Mouse (Mus musculus): ENCODE data around the gene Fau. TPM values are rescaled to one million over a fixed set of nuclear protein-coding genes. Genes with fewer than 3 reads are reported as not detected.

Gene Fau
- total RNA-seq, 2 experiments from 2014 or later: 1,841 to 2,042 TPM

DNA sequence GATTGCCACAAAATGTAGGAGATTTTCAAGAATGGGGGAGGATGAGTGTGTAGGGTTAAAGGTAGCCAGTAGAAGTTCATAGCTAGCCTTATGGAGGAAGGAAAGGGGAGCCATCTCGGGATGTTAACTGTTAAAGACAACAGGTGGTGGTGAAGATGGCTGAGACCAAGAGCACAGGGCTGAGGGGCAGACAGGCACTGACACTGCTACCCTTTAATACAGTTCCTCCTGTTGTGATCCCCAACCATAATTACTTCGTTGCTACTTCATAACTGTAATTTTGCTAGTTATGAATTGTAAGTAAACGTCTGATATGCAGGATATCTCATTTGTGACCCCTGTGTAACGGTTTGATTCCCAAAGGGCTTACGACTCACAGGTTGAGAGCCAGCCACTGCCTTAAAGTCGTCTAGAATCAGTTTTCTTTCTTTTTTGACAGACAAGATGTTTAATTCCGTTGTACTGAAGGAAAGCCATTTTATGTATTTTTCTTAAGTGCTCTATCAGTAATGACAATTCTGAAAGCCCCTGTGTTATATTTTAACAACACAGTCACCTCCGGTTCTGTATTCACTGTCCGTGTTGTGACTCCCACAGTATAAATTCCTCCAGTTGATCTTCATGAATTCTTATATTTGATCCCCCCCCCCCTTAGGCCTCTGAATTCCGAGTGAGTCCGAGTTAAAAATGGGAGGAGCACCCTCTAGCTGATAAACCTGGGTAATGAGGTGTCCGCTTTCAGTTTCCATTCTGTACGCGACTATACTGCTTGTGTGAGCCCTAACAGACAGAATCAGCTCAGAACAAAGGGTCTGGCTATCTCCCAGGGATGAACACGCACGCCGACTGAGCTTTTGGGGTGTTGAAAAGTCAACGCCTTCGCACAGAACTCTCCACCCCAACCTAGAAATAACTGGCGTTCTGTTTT, 12.0 kb upstream of the Fau start:
- ATAC-seq (replicated peaks; ENCODE audit: poor library complexity): peak; percentile 32

- ATAC-seq (replicated peaks; ENCODE audit: poor library complexity): peak; percentile 82
Observed at GRCm38 (mm10) chr19:6046294-6047153, 11.1 kb upstream of the Fau start, which contains the start of gene Syvn1. Gene Syvn1, plus strand, starts transcription at chr19:6046576.

DNA sequence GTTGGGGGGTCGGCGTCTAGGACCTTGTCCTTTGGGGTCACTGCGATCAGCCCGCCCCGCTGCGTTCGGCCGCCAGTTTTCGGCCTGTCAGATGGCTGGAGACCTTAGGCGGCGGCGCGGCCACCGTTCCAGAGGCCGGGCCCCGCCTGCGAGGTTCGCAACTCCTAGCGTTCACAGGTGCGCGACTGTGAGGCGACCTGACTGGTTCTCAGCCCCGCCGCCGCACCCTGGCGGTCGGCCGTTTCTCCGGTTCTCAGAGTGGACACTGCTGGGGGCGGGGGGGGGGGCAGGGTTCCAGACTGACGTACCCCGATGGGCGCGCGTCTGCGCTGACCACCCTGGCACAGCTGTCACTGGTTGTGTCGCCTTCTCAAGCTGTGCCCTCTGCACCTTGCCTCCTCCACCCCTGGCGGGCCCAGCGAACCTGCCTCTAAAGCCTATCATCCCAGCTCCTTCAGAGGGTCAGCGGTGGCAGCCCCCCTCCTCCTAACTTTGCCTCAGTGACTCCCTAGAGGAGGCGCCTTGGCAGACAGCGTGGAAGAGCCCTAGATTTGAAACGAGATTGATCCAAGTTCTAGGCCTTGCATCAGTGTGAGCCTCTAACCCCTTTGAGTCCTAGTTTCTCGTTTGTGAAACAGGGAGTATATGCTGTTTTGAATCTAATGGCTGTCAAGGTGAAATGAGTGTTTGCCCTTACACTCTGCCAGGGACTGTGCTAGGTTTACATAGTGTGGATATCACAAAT, 10.3 kb upstream of the Fau start:
- ATAC-seq (replicated peaks; ENCODE audit: poor library complexity): no peak

DNA sequence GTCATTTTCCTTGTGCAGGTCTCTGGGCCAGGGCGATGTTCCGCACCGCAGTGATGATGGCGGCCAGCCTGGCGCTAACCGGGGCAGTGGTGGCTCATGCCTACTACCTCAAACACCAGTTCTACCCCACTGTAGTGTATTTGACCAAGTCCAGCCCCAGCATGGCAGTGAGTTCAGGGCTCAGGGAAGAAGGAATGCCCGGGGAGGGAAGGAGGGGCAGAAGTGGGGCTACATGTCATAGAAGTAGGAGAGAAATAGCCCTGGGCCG, 9.8 kb upstream of the Fau start:
- no peak for ATAC-seq (replicated peaks; ENCODE audit: poor library complexity)

DNA sequence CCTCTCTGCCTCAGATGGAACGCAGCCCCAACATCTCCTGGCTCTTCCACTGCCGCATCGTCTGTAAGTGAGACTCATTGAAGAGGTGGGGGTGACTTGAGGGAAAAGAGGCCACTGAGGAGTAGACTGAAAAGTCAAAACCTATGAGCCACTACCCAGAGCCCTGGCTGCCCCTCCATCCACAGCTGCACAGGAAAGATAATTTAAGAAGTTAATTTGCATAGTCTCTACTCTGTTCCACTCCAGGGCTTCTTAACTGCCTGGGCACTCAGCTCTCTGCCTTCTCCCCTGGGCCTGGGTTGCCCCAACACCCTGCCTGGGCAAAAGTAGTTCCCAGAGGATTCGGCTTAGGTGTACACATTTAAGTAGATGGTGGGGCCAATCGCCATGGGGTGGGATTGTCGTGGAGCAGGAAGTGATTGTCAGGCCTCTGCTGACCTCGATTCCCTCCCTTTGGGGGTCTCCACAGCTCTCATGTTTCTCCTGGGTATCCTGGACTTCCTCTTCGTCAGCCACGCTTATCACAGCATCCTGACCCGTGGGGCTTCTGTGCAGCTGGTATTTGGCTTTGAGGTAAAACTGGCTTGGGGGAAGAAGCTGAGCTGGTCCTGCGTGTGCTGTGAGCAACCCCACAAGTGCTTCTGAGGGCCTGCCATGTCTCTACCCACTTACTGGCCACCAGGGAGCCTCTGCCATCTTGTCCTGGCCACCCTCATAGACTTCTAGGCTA, 8.8 kb upstream of the Fau start:
- ATAC-seq (replicated peaks; ENCODE audit: poor library complexity): no peak

- no peak for ATAC-seq (replicated peaks; ENCODE audit: poor library complexity)
Observed at GRCm38 (mm10) chr19:6052516-6052915, 5.1 kb upstream of the Fau start.

DNA sequence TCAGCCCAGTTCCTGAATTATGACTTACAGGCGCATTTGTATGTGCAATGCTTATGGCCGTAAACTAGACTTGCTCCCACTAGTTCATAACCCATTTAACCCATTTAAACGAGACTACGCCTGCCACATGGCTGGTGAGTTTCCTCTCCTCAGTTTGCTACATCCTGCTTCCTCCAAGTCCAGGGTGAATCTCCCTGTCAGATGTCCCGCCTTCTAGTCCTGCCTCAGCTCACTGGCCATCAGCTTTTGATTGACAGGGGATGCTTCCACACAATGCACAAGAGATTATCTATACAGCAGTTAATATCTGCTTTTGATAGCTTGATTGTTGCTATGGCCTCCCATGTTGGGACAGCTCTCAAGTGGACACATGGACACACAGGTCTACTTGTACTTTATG, 3.3 kb upstream of the Fau start:
- ATAC-seq (replicated peaks; ENCODE audit: poor library complexity): no peak

- no peak for ATAC-seq (replicated peaks; ENCODE audit: poor library complexity)
Observed at GRCm38 (mm10) chr19:6056696-6057095, 948 bp upstream of the Fau start.

DNA sequence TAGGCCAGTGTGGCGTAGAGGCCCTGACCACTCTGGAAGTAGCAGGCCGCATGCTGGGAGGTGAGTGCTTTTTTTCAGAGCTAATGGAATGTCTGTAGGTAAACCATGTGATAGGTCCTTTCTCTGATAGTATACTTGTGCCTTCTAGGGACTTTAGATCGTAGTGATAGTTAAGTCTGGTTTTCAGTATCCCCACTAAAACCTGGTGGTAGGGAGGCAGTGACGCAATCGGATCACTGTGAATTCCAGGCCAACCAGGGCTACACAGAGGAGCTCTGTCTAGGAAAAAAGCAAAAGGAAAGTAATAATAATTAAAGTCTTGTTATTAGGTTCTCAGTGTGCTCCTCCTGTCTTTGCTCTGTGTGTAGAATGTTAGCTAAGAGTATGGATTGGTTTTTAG, 869 bp downstream of the Fau start:
- no peak for ATAC-seq (replicated peaks; ENCODE audit: poor library complexity)

GRCm38 (mm10) chr19:6058966-6059365, 1.3 kb downstream of the Fau start:
- ATAC-seq (replicated peaks; ENCODE audit: poor library complexity): no peak

DNA sequence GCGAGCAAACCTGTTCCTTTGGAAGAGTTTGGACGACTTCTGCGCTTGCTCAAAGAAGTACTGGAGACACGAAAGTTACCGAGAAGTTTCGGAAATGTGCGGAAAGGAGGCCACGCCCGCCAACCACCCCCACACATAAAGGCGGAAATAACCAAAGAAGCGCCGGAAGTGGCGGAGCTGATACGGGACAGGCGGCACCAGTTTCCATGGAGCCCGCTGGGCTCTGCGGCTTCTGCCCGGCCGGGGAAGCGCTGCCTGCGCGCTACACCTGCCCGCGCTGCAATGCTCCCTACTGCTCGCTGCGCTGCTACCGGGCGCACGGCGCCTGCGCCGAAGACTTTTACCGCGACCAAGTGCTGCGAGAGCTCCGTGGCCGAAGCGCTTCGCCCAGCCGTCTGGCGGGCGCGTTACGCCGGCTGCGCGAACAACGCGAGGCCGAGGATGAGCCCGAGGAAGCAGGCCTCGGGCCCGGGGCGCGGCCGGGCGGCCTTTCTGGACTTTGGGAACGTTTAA, 3.4 kb downstream of the Fau start, which contains the start of gene Znhit2:
Gene Znhit2, plus strand, starts transcription at position 172 of the 513 bp plus-strand sequence.
- ATAC-seq (replicated peaks; ENCODE audit: poor library complexity): peak; percentile 68

GRCm38 (mm10) chr19:6061641-6062302, 4.1 kb downstream of the Fau start:
- peak; percentile 40 for ATAC-seq (replicated peaks; ENCODE audit: poor library complexity)

GRCm38 (mm10) chr19:6062418-6062817, 4.8 kb downstream of the Fau start:
- ATAC-seq (replicated peaks; ENCODE audit: poor library complexity): no peak

GRCm38 (mm10) chr19:6063081-6063480, 5.4 kb downstream of the Fau start:
- no peak for ATAC-seq (replicated peaks; ENCODE audit: poor library complexity)

DNA sequence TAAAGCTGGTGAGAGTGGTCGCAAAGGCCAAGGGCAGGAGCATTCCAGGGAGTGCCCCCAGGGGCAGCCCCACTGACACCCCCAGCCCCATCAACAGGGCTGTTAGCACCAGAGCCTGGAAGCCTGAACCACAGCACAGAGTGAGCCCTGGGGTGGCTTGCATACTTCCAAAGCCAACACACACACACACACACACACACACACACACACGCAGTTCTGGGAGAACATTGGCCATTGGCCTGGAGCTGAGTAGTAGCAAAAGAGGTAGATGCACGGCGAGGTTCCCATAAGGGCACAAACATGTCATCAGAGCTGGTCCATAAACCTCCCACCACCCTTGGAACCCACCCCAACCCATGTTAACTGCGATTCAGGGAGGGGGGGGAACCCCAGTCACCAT, 8.9 kb downstream of the Fau start:
- ATAC-seq (replicated peaks; ENCODE audit: poor library complexity): no peak

DNA sequence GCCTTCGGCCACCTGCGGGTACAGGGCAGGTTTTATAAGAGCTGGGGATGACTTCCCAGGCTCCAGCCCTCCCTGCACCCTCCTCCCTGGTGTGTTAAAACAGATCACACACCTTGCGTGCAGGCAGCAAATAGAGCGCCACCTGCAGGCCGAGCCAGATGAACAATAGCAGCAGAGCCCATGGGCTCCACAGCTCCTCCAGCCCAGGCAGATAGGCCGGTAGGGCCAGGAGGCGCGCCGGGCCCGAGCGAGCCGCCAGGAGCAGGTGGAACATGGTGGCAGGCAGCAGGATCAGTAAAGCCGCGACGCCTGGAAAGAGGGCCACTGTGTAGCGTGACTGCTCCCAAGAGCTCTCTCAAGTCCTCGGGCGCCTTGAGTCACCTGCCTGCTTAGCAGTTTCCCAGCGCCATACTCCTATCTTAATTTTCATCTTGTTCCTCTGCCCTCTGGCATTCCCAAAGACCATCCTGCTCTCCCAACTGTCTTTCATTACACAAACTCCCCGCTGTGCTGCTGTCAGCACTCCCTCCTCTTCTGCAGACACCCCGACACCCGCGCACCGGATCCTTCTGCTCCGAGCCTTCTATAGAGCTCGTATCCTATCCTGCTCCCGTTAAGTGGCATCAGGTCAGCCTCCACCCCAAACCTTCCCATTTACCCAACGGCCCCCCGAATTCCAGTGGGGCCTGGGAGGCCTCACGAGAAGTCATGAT, 9.5 kb downstream of the Fau start:
- peak; percentile 81 for ATAC-seq (replicated peaks; ENCODE audit: poor library complexity)

DNA sequence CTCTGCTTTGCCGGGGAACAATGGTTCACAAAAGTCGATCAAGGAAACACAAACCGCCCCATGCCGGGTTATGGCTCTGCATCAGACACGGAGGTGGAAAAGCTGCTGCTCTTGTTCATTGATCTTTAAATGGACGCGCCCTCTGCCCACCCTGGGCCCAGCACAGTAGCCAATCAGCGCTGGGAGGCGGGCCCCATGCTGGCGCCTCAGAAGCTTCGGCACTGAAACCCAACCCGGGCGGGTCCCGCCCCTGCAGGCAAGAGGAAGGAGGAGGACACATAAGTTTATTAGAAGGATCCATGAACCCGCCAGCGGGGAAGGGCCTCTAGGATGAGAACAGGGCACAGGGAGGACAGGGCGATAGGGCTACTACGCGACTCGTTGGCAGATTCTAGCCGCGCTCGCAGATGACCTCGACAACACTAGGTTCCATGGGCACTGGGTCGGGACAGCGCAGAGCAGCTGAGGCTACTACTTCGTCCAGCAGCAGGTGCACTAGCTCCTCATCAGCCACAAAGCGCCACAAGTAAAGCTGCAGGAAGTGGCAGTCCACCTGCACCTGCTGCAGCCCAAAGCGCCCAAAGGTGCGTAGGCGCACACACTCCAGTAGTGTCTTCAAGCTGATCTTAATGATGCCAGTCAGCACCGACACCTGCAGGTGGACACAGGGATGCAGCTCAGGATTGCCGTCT, 10.2 kb downstream of the Fau start, which contains the start of gene Tm7sf2:
Gene Tm7sf2, minus strand, starts transcription at position 650 of the 692 bp plus-strand sequence.
- peak; percentile 87 for ATAC-seq (replicated peaks; ENCODE audit: poor library complexity)

GRCm38 (mm10) chr19:6068951-6069350, 11.3 kb downstream of the Fau start:
- ATAC-seq (replicated peaks; ENCODE audit: poor library complexity): no peak
